Mouse (Mus musculus): ENCODE data around the gene Prkag2. TPM values are rescaled to one million over a fixed set of nuclear protein-coding genes. Genes with fewer than 3 reads are reported as not detected.

The Prkag2 gene
- polyA plus RNA-seq (2015; fragmentation: Nextera tagmentation; extraction: Ambion mirVana), result 74.5 and 76.9 TPM in 2 replicates

GRCm38 (mm10) chr5:25100516-25101125 is at the start of gene Prkag2:
Prkag2 (minus strand) TSS chr5:25100642.
- ATAC-seq, result peak; percentile 72
- WGBS, result 0% methylated on average over 48 of the region's 50 CpGs

DNA sequence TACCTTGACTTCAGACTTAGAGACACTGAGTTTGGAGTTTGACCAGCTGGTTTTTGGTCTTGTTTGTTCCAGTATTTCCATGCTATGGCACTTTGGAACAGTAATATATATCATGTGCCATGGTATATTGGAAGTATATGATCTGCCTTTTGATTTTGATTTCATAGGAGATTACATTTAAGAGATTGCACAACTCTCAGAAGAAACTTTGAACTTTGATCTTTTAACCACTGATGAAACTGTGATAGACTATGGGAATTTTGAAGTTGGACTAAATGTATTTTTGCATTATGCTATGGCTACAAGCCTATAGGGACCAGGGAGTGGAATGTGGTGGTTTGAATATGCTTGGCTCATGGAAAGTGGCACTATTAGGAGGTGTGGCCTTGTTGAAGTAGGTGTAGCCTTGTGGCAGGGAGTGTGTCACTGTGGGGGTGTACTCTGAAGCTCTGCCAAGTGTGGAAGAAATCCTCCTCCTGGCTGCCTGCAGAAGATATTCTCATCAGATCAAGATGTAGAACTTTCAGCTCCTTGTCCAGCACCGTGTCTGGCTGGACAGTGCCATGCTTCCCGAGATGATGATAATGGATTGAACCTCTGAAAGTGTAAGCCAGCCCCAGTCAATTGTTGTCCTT is 49.0 kb upstream of the Prkag2 start:
- no peak overlapping the region for H3K9ac ChIP-seq (replicated peaks)
- H3K9me3 ChIP-seq, result no peaks in the 10 kb centered on the region
- no peak overlapping the region for H3K4me2 ChIP-seq (replicated peaks)
- peaks cover 5% of the 10 kb centered on the region; the same call in 1 of the 2 replicates for H3K4me1 ChIP-seq (replicated peaks)
- H3K27me3 ChIP-seq, result no peaks in the 10 kb centered on the region
- no peaks in the 10 kb centered on the region for H3K36me3 ChIP-seq
- ATAC-seq, result no peak
- no peak overlapping the region for H3K4me3 ChIP-seq (replicated peaks)
- 79% methylated on average over 2 of the region's 2 CpGs for WGBS
- H3K27ac ChIP-seq, result no peak overlapping the region

More at GRCm38 (mm10) chr5:25100516-25101125, at the start of gene Prkag2:
- H3K27ac ChIP-seq, result no peak within 1 kb of the TSS
- H3K4me3 ChIP-seq (replicated peaks), result peak within 1 kb of the TSS; percentile 58
- H3K27me3 ChIP-seq, result peaks cover 55% of the 10 kb centered on the region
- peaks cover 25% of the 10 kb centered on the region for H3K4me1 ChIP-seq (replicated peaks)
- no peaks in the 10 kb centered on the region for H3K9me3 ChIP-seq
- peak within 1 kb of the TSS; percentile 57 for H3K9ac ChIP-seq (replicated peaks)
- H3K4me2 ChIP-seq (replicated peaks), result peak within 1 kb of the TSS; percentile 98
- no peaks in the 10 kb centered on the region for H3K36me3 ChIP-seq

- Histone ChIP-seq H3K36me3 (no peaks in the 10 kb centered on the region), H3K4me2 (replicated peaks) (no peak overlapping the region), H3K4me3 (replicated peaks) (no peak overlapping the region), H3K4me1 (replicated peaks) (no peaks in the 10 kb centered on the region), H3K27me3 (no peaks in the 10 kb centered on the region), H3K27ac (no peak overlapping the region), H3K9me3 (no peaks in the 10 kb centered on the region), H3K9ac (replicated peaks) (no peak overlapping the region)
- ATAC-seq, result no peak
- 78% methylated on average over 7 of the region's 7 CpGs for WGBS
Measured at GRCm38 (mm10) chr5:25146705-25147104, 46.3 kb upstream of the Prkag2 start.

DNA sequence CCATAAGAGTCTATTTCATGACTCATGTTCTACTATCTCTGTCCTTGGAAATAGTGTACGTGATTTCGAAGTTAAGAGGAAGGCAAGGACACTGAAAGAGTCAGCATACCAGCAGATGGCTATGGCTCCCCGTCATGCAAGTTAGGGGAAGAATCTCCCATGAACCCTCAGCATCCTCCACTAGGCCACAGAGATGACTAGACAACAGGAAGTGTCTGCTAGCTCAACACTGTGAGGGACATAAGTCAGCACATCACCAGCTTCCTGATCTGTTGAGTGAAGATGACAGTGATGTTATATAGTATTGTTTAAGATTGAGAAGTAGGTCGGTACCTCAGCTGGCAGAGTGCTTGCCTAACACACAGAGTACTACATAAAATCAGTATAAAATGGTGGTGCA is 27.4 kb upstream of the Prkag2 start:
- Histone ChIP-seq H3K27me3 (no peaks in the 10 kb centered on the region), H3K4me3 (replicated peaks) (no peak overlapping the region), H3K9ac (replicated peaks) (no peak overlapping the region), H3K27ac (no peak overlapping the region), H3K4me2 (replicated peaks) (no peak overlapping the region), H3K4me1 (replicated peaks) (no peaks in the 10 kb centered on the region), H3K36me3 (no peaks in the 10 kb centered on the region), H3K9me3 (no peaks in the 10 kb centered on the region)
- 88% methylated on average over 4 of the region's 4 CpGs for WGBS
- ATAC-seq, result no peak

DNA sequence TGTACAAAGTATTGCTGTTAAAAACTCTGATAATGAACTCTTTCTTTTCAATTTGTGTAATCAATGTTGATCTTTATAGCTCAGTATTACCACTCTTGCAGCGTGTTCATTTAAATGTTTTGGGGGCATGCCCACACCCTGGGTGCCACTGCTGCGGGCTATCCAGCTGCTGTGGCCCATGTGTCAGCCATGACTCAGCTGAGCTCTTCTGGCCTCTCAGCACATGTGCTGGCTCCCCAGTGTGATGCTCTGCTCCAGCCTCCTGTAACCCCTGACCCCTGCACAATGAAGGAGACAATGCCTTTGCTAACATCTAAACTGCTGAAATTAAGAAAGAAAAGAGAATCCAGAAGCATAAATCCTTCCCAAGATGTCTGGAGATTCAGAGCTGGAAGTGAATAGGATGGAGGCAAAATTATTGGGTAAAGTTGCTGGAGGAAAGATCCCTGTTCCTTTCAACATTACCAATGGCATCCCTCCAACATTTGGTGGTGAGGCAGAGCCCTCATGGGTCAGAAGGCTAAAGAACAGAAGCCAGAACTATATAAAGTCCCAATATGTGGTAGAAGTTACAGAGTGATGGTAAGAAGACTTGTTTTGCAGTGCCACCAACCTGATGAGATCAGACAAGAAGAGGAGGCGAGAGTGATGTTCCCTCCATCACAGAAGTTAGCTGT is 25.6 kb upstream of the Prkag2 start:
- no peak overlapping the region for H3K27ac ChIP-seq
- ATAC-seq, result no peak
- no peak overlapping the region for H3K9ac ChIP-seq (replicated peaks)
- 84% methylated on average over 3 of the region's 3 CpGs for WGBS
- H3K9me3 ChIP-seq, result no peaks in the 10 kb centered on the region
- no peak overlapping the region for H3K4me2 ChIP-seq (replicated peaks)
- H3K36me3 ChIP-seq, result no peaks in the 10 kb centered on the region
- no peaks in the 10 kb centered on the region for H3K27me3 ChIP-seq
- H3K4me1 ChIP-seq (replicated peaks), result no peaks in the 10 kb centered on the region
- H3K4me3 ChIP-seq (replicated peaks), result no peak overlapping the region

DNA sequence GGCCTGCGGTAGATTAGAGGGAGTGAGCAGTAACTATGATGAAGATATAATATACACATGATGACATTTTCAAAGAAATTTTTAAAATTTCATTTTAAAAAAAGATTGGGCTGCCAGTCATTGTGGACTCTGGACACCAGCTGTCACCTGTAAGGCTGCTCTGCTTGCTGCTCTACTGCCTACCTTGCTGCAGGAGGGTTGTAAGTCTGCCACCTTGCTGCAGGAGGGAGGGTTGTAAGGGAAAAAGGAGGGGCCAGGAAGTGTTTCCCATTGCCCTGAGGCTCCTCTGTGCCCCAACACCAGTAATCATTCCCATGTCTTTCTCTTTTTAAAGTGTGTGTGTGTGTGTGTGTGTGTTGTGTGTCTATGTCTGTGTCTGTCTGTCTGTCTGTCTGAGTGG is 22.1 kb upstream of the Prkag2 start:
- Histone ChIP-seq H3K4me3 (replicated peaks) (no peak overlapping the region), H3K27me3 (no peaks in the 10 kb centered on the region), H3K9ac (replicated peaks) (no peak overlapping the region), H3K27ac (no peak overlapping the region), H3K4me1 (replicated peaks) (peaks cover 6% of the 10 kb centered on the region; the same call in 1 of the 2 replicates), H3K4me2 (replicated peaks) (no peak overlapping the region), H3K9me3 (0 out of 2 replicates have a peak, but pooled peaks cover 2% of the 10 kb centered on the region), H3K36me3 (no peaks in the 10 kb centered on the region)
- 85% methylated on average over 1 of the region's 1 CpGs for WGBS
- ATAC-seq, result no peak

GRCm38 (mm10) chr5:25119148-25119547 is 18.7 kb upstream of the Prkag2 start:
- Histone ChIP-seq H3K4me2 (replicated peaks) (no peak overlapping the region), H3K9me3 (0 out of 2 replicates have a peak, but pooled peaks cover 2% of the 10 kb centered on the region), H3K4me3 (replicated peaks) (no peak overlapping the region), H3K27me3 (no peaks in the 10 kb centered on the region), H3K9ac (replicated peaks) (no peak overlapping the region), H3K27ac (no peak overlapping the region), H3K36me3 (no peaks in the 10 kb centered on the region), H3K4me1 (replicated peaks) (peaks cover 6% of the 10 kb centered on the region; the same call in 1 of the 2 replicates)
- 53% methylated on average over 5 of the region's 5 CpGs for WGBS
- ATAC-seq, result no peak

DNA sequence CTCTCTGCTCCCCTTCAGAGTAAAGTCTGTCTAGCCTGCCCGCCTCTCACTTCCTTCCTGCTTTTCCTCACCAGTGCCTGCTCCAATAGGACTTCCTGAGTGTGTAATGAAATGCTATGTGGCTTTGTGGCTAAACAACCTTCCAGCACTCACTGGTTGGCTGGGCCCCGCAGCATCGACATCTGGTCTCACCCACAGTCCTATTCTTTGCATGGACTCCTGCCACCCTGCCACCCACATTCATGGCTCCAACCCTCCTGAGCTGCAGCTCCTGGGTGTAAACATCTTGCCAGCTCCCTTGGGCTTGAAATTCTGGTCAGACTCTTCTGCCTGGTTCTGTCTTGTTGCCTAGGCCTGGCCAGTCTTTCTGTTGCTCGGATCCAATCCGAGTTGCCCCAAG is 15.6 kb upstream of the Prkag2 start:
- Histone ChIP-seq H3K36me3 (no peaks in the 10 kb centered on the region), H3K27me3 (no peaks in the 10 kb centered on the region), H3K4me1 (replicated peaks) (peaks cover 6% of the 10 kb centered on the region; the same call in 1 of the 2 replicates), H3K4me3 (replicated peaks) (no peak overlapping the region), H3K9ac (replicated peaks) (no peak overlapping the region), H3K9me3 (0 out of 2 replicates have a peak, but pooled peaks cover 2% of the 10 kb centered on the region), H3K27ac (no peak overlapping the region), H3K4me2 (replicated peaks) (no peak overlapping the region)
- no peak for ATAC-seq
- WGBS, result 85% methylated on average over 5 of the region's 5 CpGs

GRCm38 (mm10) chr5:25115216-25115615 is 14.8 kb upstream of the Prkag2 start:
- Histone ChIP-seq H3K36me3 (no peaks in the 10 kb centered on the region), H3K4me1 (replicated peaks) (peaks cover 6% of the 10 kb centered on the region; the same call in 1 of the 2 replicates), H3K27ac (no peak overlapping the region), H3K27me3 (no peaks in the 10 kb centered on the region), H3K9me3 (0 out of 2 replicates have a peak, but pooled peaks cover 2% of the 10 kb centered on the region), H3K9ac (replicated peaks) (no peak overlapping the region), H3K4me2 (replicated peaks) (no peak overlapping the region), H3K4me3 (replicated peaks) (no peak overlapping the region)
- WGBS, result 89% methylated on average over 5 of the region's 5 CpGs
- ATAC-seq, result no peak

DNA sequence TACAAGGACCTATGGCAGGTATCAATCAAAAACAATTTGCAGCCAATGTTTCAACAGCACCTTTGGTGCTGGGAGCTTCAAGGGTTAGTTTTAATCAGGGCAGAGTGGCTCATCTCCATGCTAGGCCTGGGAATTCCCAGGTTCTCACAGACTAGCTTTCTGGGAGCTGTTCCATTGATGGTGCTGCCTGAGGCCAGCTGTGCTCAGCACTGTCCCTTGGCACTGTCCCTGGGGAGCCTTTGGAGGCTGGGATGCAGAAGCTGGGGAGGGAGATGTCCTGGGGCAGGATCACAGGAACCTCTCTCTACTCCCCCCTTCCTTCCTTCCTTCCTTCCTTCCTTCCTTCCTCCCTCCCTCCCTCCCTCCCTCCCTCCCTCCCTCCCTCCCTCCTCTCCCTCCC is 13.7 kb upstream of the Prkag2 start:
- Histone ChIP-seq H3K27ac (no peak overlapping the region), H3K4me1 (replicated peaks) (peaks cover under 1% of the 10 kb centered on the region; the same call in 1 of the 2 replicates), H3K4me3 (replicated peaks) (no peak overlapping the region), H3K36me3 (no peaks in the 10 kb centered on the region), H3K27me3 (no peaks in the 10 kb centered on the region), H3K9ac (replicated peaks) (no peak overlapping the region), H3K4me2 (replicated peaks) (no peak overlapping the region), H3K9me3 (0 out of 2 replicates have a peak, but pooled peaks cover 2% of the 10 kb centered on the region)
- no peak for ATAC-seq

GRCm38 (mm10) chr5:25110314-25110713 is 9.9 kb upstream of the Prkag2 start:
- Histone ChIP-seq H3K4me3 (replicated peaks) (no peak overlapping the region), H3K27me3 (no peaks in the 10 kb centered on the region), H3K4me2 (replicated peaks) (no peak overlapping the region), H3K4me1 (replicated peaks) (no peaks in the 10 kb centered on the region), H3K9ac (replicated peaks) (no peak overlapping the region), H3K27ac (no peak overlapping the region), H3K9me3 (no peaks in the 10 kb centered on the region), H3K36me3 (no peaks in the 10 kb centered on the region)
- WGBS, result 80% methylated on average over 3 of the region's 3 CpGs
- no peak for ATAC-seq

DNA sequence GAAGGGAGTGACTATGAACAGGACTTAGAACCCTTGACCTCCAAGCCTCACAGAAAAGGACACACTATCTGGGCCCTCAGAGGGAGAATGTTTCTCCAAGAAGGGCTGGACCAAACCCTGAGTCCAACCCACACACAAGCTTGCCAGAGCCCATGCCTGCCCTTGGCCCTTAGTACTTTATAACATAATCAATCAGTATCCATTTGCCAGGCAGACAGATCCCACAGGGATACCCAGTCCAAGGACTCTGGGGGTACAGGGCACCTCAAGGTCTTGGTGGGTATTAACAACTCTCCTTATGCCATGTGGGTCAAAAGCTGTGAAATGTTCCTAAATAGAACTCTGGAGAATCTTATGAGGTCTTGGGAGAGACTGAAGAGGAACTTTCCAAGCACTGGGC is 5.3 kb upstream of the Prkag2 start:
- no peak overlapping the region for H3K4me3 ChIP-seq (replicated peaks)
- H3K36me3 ChIP-seq, result no peaks in the 10 kb centered on the region
- no peaks in the 10 kb centered on the region for H3K9me3 ChIP-seq
- no peak overlapping the region for H3K4me2 ChIP-seq (replicated peaks)
- peaks cover 19% of the 10 kb centered on the region for H3K27me3 ChIP-seq
- ATAC-seq, result no peak
- no peak overlapping the region for H3K27ac ChIP-seq
- peaks cover 6% of the 10 kb centered on the region for H3K4me1 ChIP-seq (replicated peaks)
- no peak overlapping the region for H3K9ac ChIP-seq (replicated peaks)

Measured in midbrain, embryonic 13.5 days (tissue).